ENCODE assay signal across 14 mouse cellular contexts in genomic region chr3:69594071-69594470, GRCm38 (mm10). TPM values are rescaled to one million over a fixed set of nuclear protein-coding genes. Genes with fewer than 3 reads are reported as not detected.
A peak's percentile ranks its signal among the peaks of the same experiment; 100 is the strongest.
DNase-seq lines count a peak whose midpoint lies in the region; ATAC-seq lines count a peak whose summit lies in the region.
"Had no signal": no experiment of that assay in that cellular context is flagged by ENCODE, and none has a peak within 500 bp of the region (broad histone marks: within the 10 kb centered on the region; RNA-seq: fewer than 3 reads in every experiment).

No protein-coding gene starts in this region.

- DNase-seq in frontal cortex, postnatal 14 days (ENCODE audit: low spot score in 2 of 2) = no peak
- DNase-seq in left cerebral cortex, postnatal 25 days (ENCODE audit: low spot score in 2 of 2) = peak; percentile 21 to 58
- DNase-seq in left cerebral cortex, postnatal 4 days = no peak
- peak; percentile 82 for DNase-seq in ES-CJ7 (ENCODE audit: low read depth, low spot score)
- peak; percentile 63 for DNase-seq in brain, adult 2 months (ENCODE audit: low read depth, low spot score)
- DNase-seq in spleen, postnatal 14 days (ENCODE audit: low spot score in 2 of 2) = no peak
- DNase-seq: adrenal gland, adult 8-10 months; cerebellum, postnatal 14 days; gastrocnemius, adult 2 months had no signal

- peak; percentile 47 for ATAC-seq in frontal cortex, adult (ENCODE audit: low TSS enrichment)
- ATAC-seq: forebrain, embryonic 16.5 days; inflammation-experienced regulatory T-cells, adult 6 months; midbrain, embryonic 13.5 days had no signal

- intact Hi-C loops in left cerebral cortex, postnatal 25 days (cut with DNase I) = no loop called here
- intact Hi-C loops in left cerebral cortex, postnatal 4 days (cut with DNase I) = no loop called here

RNA-seq across cellular contexts. Expression of gene B3galnt1, which starts 4.7 kb away (rescaled TPM):
- 10 to 100 TPM; 55.7 to 61.2 TPM for total RNA-seq in left cerebral cortex, postnatal 25 days (2021)
- total RNA-seq in left cerebral cortex, postnatal 4 days (2021) = 10 to 100 TPM; 54.3 to 58.8 TPM
- total RNA-seq: G1E had no signal

Comparison
In these comparisons a context has a peak if more than half of its experiments do, and no peak if none do; other contexts are left out.
1. DNase-seq: peak in left cerebral cortex, postnatal 25 days (2 of 2), ES-CJ7 (single experiment) and brain, adult 2 months (single experiment); none in frontal cortex, postnatal 14 days (0 of 2), left cerebral cortex, postnatal 4 days (single experiment) and spleen, postnatal 14 days (0 of 2).